Mouse (Mus musculus): ENCODE measurements around the gene Gapt.
"Not testable (repeated sequence)": the region's sequence is repeated elsewhere in the genome, so short reads cannot be mapped to it uniquely, and the experiment has no call there.

Gene Gapt

DNA sequence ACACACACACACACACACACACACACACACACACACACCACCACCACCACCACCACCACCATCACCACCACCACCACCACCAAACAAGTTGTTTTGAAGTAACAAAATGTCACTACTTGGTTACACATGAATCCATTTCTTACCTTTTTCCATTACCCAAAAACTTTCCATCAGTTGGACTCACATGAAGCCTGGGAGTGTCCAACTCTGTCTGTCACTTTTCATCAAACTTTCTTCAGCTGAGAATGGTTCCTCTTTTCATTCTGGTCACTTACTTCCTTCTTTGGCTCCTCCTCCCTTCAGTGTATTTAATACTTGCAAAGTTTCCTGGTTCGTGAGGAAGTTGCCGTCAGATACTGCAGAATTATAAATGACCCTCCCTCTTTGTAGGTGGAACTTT lies at the start of gene Gapt:
TSS of gene Gapt (minus strand) at position 259 of the 400 bp plus-strand sequence.
- in situ Hi-C loops (cut with MboI, MseI) = loop anchor here (25.0 kb wide), 1 partner anchor 570 kb away; no protein-coding TSS in a partner anchor

DNA sequence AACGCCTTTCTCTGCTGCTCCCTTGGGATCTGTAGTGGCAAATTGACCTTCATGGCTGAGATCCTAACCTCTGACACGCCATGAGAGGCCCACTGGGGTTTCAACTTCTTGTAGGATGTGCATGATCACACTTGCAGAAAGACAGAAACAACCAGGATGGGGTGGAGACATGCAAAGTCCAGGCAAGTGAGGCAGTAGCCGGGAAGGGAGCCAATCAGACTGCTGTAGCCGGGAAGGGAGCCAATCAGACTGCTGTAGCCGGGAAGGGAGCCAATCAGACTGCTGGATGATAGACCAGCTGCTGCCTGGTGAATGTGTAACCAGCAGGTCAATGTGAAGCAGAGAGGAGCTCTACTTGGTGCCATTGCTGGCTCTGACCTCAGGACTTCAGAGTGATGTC lies 49.2 kb upstream of the Gapt start:
- in situ Hi-C loops (cut with MboI, MseI) = no loop called here

- in situ Hi-C loops (cut with MboI, MseI) = not testable (repeated sequence)
These were observed 47.7 kb upstream of the Gapt start for GRCm38 (mm10) chr13:110404686-110405085.

DNA sequence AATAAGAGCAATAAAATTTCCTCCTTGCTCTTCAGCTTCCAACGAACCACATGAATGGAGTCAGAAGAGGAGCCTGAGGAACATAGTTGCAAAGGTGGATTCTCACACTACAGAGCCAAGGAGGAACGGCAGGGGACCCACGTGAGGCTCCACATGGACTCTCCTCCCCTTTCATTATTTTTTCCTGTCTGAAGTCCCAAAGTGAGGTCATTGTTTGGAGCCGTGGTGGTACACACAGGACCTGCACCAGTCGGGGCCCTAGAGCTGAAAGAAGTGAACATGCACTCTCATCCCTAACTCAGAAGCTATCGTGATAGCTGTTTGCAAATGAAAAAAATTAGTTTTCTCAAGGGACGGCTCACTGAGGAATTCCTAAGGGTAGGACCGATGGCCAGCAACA lies 47.1 kb upstream of the Gapt start:
- in situ Hi-C loops (cut with MboI, MseI) = no loop called here

- in situ Hi-C loops (cut with MboI, MseI) = no loop called here
These were observed 44.9 kb upstream of the Gapt start for GRCm38 (mm10) chr13:110401877-110402276.

GRCm38 (mm10) chr13:110401443-110401842 lies 44.4 kb upstream of the Gapt start:
- in situ Hi-C loops (cut with MboI, MseI) = no loop called here

DNA sequence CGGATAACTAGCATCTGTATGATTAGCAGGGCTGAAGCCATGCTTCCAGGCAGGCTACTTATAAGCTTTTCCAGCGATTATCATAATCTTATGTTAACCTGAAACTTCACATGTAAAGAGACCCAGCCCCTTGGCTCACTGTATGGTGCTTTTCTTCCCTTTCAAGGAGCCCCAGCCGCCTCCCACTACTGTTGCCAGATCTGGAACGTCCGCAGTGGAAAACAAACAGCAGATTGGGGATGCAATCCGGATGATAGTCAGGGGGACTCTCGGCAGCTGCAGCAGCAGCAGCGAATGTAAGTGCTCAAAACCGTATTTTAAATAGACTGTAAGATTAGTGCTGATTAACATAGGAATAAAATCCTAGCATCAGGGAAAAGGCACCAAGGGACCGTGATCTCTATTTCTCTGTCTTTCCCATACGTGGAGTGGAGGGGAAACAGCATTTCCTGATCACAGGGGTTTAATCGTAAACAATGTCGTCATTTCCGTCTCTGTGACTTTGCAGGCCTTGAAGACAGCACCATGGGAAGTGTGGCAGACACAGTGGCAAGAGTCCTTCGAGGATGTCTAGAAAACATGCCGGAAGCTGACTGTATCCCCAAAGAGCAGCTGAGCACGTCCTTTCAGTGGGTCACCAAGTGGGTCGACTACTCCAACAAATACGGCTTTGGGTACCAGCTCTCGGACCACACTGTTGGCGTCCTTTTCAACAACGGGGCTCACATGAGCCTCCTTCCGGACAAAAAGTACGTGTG lies 41.7 kb upstream of the Gapt start:
- in situ Hi-C loops (cut with MboI, MseI) = loop anchor here (5.0 to 10.0 kb wide), 2 partner anchors 1014 to 1326 kb away; no protein-coding TSS in a partner anchor

GRCm38 (mm10) chr13:110397750-110398149 lies 40.8 kb upstream of the Gapt start:
- in situ Hi-C loops (cut with MboI, MseI) = loop anchor here (5.0 to 10.0 kb wide), 2 partner anchors 1015 to 1327 kb away; no protein-coding TSS in a partner anchor

- in situ Hi-C loops (cut with MboI, MseI) = loop anchor here (5.0 to 10.0 kb wide), 2 partner anchors 1016 to 1329 kb away; no protein-coding TSS in a partner anchor
These were observed 39.1 kb upstream of the Gapt start for GRCm38 (mm10) chr13:110395916-110396685.

DNA sequence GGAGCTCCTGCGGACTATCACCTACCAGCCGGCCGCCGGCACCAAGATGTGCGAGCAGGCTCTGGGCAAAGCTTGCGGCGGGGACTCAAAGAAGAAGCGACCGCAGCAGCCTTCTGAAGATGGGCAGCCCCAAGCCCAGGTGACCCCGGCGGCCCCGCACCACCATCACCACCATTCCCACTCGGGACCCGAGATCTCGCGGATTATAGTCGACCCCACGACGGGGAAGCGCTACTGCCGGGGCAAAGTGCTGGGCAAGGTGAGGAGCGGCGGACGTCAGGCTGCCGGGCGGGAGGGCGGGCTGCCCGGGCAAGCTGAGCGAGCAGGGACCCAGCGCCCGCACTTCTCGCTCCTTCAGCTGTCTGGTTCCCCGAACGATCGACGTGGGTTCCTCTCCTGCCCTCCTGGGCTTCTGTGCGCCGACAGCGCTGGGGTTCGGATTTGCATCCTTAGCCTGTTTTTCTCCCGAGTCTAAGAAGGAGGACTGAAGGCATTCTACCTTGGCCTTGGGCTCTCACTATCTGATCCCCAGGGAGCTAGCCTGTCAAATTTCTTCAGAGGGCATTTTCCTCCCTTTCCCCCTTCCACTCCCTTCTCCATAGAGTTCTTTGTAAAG lies 38.3 kb upstream of the Gapt start:
- in situ Hi-C loops (cut with MboI, MseI) = loop anchor here (5.0 to 10.0 kb wide), 2 partner anchors 1017 to 1330 kb away; no protein-coding TSS in a partner anchor

GRCm38 (mm10) chr13:110394291-110395178 lies 37.5 kb upstream of the Gapt start, which contains the start of gene Plk2:
Plk2 (plus strand) TSS chr13:110395046.
- in situ Hi-C loops (cut with MboI, MseI) = loop anchor here (5.0 to 10.0 kb wide), 3 partner anchors 568 to 1330 kb away; no protein-coding TSS in a partner anchor

DNA sequence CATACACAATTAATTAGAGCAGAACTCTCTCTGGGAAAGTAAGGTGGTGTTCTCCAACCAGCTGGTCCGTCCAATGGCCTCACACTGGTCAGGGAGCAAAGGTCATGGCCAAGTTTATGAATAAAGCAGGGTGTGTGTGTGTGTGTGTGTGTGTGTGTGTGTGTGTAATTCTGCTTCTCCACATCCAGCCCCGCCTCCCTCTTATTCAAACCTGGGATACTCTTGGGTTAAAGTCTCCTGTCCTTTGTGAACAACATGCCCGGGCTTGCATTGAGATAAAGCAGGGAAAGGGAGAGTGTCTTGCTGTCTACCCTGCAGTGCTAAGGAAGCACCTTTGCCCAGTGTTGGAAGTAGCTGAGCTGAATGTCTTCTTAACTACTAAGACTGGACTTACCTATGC lies 35.6 kb upstream of the Gapt start:
- in situ Hi-C loops (cut with MboI, MseI) = loop anchor here (5.0 to 10.0 kb wide), 2 partner anchors 570 to 1332 kb away; no protein-coding TSS in a partner anchor

- in situ Hi-C loops (cut with MboI, MseI) = loop anchor here (5.0 to 10.0 kb wide), 2 partner anchors 570 to 1333 kb away; no protein-coding TSS in a partner anchor
These were observed 35.2 kb upstream of the Gapt start for GRCm38 (mm10) chr13:110392210-110392609.

DNA sequence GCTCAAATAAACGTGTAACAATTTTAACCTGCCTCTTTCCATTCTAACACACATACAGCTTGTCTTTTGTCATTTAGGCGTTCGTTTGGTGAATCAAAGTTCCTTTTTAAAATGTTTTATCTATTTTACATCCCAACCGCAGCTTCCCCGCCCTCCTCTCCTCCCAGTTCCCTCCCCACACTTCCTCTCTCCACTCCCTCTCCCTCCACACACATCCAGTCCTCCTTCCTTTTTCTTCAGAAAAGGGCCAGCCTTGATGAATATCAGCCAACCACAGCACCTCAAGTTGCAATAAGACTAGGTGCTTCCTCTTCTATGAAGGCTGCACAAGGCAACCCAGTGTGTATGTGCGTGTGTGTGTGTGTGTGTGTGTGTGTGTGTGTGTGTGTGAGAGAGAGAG lies 27.5 kb upstream of the Gapt start:
- in situ Hi-C loops (cut with MboI, MseI) = no loop called here

GRCm38 (mm10) chr13:110382447-110382901 lies 25.5 kb upstream of the Gapt start:
- in situ Hi-C loops (cut with MboI, MseI) = no loop called here

DNA sequence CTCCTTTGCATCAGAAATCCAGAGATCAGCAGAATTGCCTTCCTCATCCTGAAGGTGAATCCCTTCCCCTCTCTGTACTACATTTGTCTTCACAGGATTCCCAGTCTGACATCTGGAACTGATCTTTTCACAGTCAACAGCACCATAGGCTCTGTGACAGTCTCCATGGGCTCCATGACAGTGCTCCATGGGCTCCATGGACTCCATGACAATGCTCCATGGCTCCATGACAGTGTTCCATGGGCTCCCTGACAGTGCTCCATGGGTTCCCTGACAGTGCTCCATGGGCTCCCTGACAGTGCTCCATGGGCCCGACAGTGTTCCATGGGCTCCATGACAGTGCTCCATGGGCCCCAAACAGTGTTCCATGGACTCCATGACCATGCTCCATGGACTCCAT lies 12.7 kb upstream of the Gapt start:
- in situ Hi-C loops (cut with MboI, MseI) = loop anchor here (5.0 to 25.0 kb wide), 2 partner anchors 307 to 582 kb away; no protein-coding TSS in a partner anchor

- in situ Hi-C loops (cut with MboI, MseI) = loop anchor here (5.0 to 25.0 kb wide), 2 partner anchors 306 to 581 kb away; no protein-coding TSS in a partner anchor
These were observed 11.6 kb upstream of the Gapt start for GRCm38 (mm10) chr13:110368556-110369040.

- in situ Hi-C loops (cut with MboI, MseI) = loop anchor here (5.0 to 25.0 kb wide), 2 partner anchors 306 to 581 kb away; no protein-coding TSS in a partner anchor
These were observed 11.1 kb upstream of the Gapt start for GRCm38 (mm10) chr13:110367961-110368555.

DNA sequence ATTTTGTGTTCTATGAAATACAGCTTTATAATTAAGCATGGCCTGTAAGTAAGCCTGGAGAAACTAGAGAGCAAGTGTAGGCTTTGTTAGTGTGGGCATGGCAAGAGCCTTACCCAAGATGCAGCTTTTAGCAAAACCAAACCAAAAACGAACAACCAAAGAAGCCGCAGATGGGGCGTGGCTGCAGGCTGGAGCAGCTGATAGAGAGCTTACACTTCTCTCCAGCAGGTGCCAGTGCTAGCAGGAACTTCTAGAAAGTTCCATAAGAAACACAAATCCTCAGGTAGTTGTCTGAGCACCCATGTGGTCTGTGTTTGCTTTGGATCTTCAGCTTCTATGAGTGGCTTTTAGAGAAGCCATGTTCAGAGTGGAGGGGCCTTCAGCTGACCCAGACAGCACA lies 9.5 kb upstream of the Gapt start:
- in situ Hi-C loops (cut with MboI, MseI) = loop anchor here (5.0 to 25.0 kb wide), 2 partner anchors 304 to 579 kb away; no protein-coding TSS in a partner anchor
